Mouse (Mus musculus) gastrocnemius, postnatal 25 days (tissue): ENCODE data around the gene Gm20388. TPM values are rescaled to one million over a fixed set of nuclear protein-coding genes. Genes with fewer than 3 reads are reported as not detected.

Experiments
- DNase-seq: peaks from one replicate; pipeline ENCODE4 v3.0.0; 2022
- total RNA-seq, 2 experiments: library from RNA; stranded (reverse); gene quantifications; 1 replicate in 1 of 2; 2 replicates in 1 of 2; pipeline ENCODE4 v1.2.3; 2021

Gene Gm20388
- total RNA-seq, 2 experiments from 2014 or later: 6.7 TPM; not detected in 1

- no peak for DNase-seq
Observed at GRCm38 (mm10) chr8:122902581-122902980, 2991.9 kb downstream of the Gm20388 start.

DNA sequence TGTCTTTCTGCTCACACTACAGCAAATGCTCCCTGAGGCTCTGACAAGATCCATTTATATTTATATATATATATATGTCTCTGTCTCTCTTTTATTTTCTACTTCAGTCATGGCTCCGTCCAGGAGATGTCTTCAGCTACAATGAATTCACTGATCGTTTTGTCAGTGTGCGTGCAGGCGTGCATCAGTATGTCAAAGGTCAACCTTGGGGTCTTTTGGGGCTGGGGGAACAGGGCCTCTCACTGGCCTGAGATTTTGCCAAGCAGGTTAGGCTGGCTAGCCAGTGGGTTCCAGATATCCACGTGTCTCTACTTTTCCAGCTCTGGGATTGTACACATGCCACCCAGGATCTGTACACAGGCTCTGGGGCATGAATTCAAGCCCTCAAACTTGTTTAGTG is 2992.4 kb downstream of the Gm20388 start:
- DNase-seq: no peak

DNA sequence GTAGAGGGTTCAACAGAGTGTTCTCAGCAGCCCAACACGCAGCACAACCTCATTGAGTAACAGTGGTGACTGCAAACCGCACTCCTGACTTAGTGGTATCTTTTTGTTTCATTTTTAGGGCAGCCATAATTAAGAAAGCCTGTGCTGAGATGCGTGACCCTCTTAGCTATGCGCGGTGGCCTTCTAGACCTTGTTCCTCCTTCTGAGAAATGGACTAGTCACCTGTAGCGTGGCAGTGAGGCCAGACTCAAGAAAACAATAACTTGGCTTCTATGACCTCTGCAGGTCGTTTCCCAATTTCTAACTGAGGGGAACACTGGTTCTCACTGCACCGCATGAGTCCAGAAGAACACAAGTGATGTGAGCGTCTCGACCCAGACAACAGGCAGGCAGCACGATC is 2993.9 kb downstream of the Gm20388 start:
- no peak for DNase-seq

GRCm38 (mm10) chr8:122905346-122905745 is 2994.7 kb downstream of the Gm20388 start:
- DNase-seq: peak; percentile 68

DNA sequence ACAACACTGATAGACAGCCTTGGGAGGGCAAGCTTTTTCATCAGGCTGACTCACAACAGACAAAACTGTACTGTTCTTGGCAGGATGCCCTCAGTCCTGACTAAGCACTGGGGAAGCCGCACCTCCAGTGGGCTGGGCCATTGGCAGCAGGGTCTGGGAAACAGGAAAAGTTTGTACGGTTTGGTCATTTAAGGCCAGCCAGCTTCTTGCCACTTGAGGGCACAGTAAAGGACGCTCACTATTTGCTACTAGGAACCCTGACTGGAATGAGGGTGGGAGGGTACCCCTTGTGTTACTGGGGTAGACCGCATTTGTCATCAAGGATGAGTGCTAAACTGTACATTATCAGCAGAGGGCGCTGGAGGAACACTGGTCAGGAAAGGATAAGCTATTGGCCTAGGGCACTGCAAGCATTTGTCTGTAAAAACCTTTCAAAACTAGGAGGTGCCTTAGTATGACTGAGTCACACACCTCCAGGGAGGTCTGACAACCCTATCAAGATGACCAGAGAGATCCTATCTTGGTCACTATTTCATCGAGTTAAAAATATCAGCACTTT is 2995.9 kb downstream of the Gm20388 start:
- peak; percentile 86 for DNase-seq

DNA sequence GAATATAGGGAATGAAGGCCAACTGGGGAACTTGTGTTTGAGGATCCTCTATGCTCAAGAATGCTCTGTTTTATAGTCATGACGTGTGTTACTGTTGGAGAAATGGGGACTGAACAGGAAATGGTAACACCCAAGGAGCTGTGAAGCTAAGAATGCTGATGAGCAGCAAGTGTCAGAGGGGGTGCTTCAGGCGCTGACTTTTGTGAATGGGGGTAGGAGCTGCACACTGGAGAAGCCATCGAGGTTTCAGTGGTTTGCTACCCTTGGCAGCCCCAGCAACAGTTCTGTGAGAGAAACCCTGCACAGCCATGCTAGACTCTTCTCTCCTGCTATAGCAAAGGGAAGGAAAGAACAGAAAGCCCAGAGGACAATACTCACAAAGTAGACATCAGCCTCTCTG is 3001.5 kb downstream of the Gm20388 start:
- DNase-seq: no peak

DNA sequence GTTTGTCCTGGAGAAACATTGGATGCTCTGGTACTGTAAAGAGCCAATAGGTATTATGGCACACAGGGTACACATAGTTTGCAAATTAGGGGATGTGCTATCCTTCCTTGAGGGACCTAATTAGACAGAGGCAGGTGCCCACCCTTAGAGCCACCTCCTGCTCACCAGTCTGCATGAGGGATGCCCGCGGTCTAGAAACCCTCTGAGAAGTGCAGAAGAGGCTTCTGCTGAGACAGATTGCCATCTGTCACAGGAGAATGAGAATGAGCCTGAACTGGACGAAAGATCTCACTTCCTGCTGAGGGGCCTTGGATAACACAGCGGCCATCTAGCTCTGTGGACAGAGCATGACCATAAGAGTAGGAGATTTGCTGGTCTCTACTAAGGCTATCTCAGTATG is 3002.2 kb downstream of the Gm20388 start:
- DNase-seq: no peak

DNA sequence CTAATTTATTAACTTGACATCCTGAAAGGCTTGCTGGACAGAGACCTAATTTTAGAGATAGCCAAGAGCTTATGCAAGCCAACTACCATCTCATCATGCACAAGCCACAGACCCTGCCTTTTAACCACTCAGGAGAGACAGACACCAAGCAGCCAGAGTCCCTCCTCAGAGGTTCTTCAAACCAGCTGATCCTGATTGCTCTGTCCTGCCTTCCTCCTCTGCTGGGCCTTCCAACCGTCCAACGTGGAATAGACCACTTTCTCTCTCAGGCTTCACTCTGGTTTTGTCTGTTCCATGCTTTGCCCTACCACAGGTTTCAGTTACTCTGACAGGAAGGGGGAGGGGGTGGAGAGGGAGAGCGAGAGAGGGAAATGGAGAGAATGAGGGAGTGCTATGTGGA is 3006.1 kb downstream of the Gm20388 start:
- no peak for DNase-seq

DNA sequence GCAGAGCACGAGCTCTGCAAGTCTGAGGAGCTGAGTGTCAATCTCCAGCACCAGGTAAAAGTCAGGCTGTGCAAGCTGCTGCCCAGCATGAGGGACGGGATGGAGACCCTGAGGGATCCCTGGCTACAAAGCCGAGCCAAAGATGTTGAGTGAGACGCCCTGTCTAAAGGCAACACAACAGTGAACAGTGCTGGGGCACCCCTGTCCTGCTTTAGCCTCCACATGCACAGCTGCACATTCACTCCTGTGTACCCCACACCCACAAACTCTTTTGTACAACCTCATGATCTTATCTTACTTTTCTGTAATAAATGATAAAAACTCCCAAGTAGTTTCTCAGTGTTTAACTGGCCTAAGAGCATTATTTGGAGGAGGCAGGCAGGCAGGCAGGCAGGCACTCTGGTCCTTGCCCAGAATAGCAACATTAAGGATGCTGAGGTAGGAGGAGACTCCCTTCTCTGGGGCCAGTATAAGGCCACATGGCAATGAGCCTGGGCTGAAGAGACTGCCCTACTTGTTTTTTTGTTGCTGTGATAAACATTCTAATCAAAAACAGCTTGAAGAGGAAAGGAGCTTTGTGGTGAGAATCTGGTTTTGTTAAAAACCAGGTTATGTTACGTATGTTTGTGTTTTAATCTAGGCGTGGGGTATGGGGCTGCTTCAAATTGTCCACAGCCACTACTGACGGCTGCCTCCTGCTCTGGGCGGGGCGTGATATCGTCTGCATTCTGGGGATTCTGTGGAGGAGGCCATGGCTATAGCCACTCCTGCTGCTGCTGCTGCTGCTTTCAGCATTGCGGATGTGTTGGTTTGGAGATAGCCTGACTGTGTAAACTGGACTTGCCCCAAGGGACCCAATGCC is 3007.1 kb downstream of the Gm20388 start:
- peak; percentile 40 for DNase-seq

- DNase-seq: no peak
Observed at GRCm38 (mm10) chr8:122918438-122919107, 3007.9 kb downstream of the Gm20388 start.

- DNase-seq: no peak
Observed at GRCm38 (mm10) chr8:122920890-122921289, 3010.2 kb downstream of the Gm20388 start.

DNA sequence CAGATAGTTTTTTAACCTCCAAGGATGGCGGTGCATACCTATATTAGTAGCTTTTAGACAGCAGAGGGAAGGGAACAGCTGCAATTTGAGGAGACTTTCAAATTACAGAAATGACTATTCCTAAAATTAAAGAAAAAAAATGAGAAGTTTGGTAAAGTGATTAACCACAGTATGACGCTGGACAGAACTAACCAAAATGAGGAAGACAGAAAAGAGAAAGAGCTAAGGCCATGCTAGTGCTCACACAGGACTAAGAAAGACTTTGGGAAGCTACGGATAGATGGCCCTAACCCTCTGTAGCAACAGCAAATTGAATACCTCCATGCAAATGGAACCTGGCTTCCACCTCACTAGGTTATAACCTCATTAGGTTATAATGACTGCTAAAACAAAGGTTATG is 3012.3 kb downstream of the Gm20388 start:
- no peak for DNase-seq

DNA sequence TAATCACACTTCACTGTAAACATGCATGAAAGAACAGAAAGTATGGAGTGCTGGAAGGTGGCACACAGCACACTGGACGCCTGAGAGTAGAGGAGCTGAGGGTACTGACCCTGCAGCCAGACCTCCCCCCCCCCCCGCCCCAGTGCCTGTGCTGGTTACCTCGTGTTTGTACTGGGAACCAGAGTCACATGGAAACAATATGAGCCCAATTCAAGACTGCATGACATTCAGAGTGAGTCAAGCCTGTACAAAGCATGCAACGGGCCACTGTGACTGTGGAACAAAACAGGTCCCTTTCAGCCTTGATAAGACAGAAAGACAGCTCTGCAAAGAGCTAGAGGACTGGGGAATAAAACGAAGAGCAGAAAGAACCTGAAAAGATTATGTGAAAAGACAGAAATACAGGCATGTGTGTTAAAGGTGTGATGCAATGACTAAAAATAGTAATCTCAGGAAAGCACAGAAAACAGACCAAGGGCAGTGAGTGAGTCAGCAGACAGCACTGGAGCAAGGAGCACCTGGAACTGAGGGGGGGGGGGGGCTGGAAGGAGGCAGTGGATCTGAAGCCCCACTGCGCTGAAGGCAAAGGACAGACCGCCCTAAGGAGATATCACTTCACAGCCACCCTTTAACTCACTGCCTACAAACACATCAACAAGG is 3012.9 kb downstream of the Gm20388 start:
- DNase-seq: no peak

- DNase-seq: no peak
Observed at GRCm38 (mm10) chr8:122924091-122924490, 3013.4 kb downstream of the Gm20388 start.

DNA sequence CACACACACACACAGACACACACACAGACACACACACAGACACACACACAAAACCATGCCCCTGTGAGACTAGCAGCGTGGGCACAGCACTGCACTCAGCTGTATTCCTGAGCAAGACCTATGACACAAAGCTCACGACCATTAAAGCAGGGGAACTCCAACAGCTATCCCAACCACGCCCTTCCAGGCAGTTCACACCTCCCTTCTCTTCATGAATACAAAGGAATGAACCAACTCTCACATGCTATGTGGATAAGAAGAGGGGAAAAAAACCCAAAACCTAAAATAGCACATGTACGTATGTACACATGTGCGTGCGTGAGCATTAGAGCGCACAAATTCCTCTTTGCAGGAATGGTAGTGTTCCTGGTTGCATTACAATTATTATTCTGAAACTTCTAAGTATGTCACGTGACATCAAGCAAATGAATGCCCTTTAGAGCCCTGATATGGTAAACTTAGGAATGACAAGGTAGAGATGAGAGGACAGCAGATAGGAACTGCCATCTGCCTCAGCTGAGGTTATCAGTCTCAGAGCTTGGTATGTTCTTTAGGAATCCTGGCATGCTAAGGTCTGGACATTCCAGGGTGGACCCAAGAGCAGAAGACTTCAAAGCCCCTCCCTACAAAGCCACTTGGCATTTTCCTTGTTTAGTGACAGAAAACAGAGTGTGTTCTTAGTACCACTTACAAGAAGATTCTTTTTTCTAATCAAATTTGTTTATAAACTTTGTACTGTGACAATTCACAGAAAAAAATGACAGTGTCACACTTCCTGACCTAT is 3015.5 kb downstream of the Gm20388 start:
- no peak for DNase-seq

DNA sequence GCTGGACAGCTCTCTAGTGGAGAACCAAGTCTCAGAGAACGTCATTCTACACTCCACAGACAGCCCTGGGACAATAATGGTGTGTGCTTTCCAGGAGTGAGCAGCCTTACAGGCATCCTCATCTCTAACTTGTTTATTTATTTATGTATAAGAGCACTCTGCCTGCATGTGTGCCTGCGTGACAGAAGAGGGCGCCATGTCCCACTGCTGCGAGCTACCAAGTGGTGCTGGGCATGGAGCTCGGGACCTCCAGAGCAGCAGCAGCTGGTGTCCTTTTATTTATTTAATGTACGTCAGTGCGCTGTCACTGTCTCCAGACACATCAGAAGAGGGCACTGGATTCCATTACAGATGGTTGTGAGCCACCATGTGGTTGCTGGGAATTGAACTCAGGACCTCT is 3016.1 kb downstream of the Gm20388 start:
- DNase-seq: no peak

GRCm38 (mm10) chr8:122927841-122928240 is 3017.2 kb downstream of the Gm20388 start:
- no peak for DNase-seq

DNA sequence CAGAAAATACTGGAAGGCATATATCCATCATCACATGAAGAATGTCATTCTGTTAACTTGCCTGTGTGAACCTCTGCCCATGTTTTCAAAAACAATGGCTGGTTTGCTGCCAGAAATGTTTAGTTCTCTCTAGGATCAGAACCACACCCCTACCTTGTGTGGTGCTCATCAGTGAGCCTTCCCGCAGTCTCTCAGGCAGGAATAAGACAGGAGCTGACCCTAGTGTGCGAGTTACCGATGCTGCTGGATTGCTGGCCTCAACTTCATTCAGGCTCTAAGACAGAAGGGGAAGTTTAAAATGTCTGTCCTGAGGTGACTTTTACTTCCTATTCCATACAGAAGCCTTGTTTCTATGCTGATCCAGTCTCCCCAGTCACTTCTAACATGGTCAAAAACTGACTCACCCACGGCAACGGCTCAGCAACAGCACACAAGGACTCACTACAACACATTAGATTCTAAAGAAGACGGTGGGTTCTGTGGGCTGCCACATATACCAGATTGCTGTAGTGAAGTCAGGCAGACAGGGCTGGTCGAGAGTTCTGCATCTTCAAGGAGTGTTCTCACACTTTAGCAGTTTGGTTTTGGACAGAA is 3018.1 kb downstream of the Gm20388 start:
- no peak for DNase-seq

GRCm38 (mm10) chr8:122931834-122932560 is 3021.4 kb downstream of the Gm20388 start:
- DNase-seq: no peak

GRCm38 (mm10) chr8:122932561-122932959 is 3021.9 kb downstream of the Gm20388 start:
- DNase-seq: no peak

- DNase-seq: no peak
Observed at GRCm38 (mm10) chr8:122933973-122934372, 3023.3 kb downstream of the Gm20388 start.
